Mouse (Mus musculus) c-Kit-positive CD71-positive TER-119-positive erythroid progenitor cells, embryonic 14.5 days (primary cell): ENCODE results near the gene Phc2.

Experiments used
- DNase-seq: peaks from one replicate; pipeline ENCODE4 v3.0.0-alpha.2; 2013; ENCODE audit warnings: low spot score

Gene Phc2

GRCm38 (mm10) chr4:128784950-128785631 lies 130.6 kb downstream of the Phc2 start:
- no peak for DNase-seq

- no peak for DNase-seq
Measured at GRCm38 (mm10) chr4:128785921-128786654, 131.6 kb downstream of the Phc2 start.

- DNase-seq = no peak
Measured at GRCm38 (mm10) chr4:128787023-128787939, 132.8 kb downstream of the Phc2 start.

GRCm38 (mm10) chr4:128788108-128788507 lies 133.6 kb downstream of the Phc2 start:
- DNase-seq = no peak

GRCm38 (mm10) chr4:128789646-128790045 lies 135.1 kb downstream of the Phc2 start:
- no peak for DNase-seq

- DNase-seq = no peak
Measured at GRCm38 (mm10) chr4:128793710-128794109, 139.2 kb downstream of the Phc2 start.

- no peak for DNase-seq
Measured at GRCm38 (mm10) chr4:128794198-128794597, 139.7 kb downstream of the Phc2 start.

- DNase-seq = no peak
Measured at GRCm38 (mm10) chr4:128795596-128795995, 141.1 kb downstream of the Phc2 start.

- no peak for DNase-seq
Measured at GRCm38 (mm10) chr4:128796788-128797187, 142.3 kb downstream of the Phc2 start.

GRCm38 (mm10) chr4:128801675-128802465 lies 147.4 kb downstream of the Phc2 start:
- DNase-seq = no peak
